Mouse (Mus musculus) olfactory bulb, adult 2 months (tissue): ENCODE results near the gene Prl7d1.

Experiments used
- CTCF ChIP-seq: fragments of 200-500 bp; IDR thresholded peaks from 2 replicates; pipeline ENCODE4 v1.5.1; 2012; ENCODE audit warnings: low read depth, mild to moderate bottlenecking, low read length, moderate library complexity; ENCODE audit not compliant: insufficient read depth
- POLR2A ChIP-seq: fragments of 200-500 bp; IDR thresholded peaks from 2 replicates; pipeline ENCODE4 v1.6.1; 2012; ENCODE audit warnings: mild to moderate bottlenecking, low read depth, low read length, moderate library complexity; ENCODE audit not compliant: insufficient read depth

DNA sequence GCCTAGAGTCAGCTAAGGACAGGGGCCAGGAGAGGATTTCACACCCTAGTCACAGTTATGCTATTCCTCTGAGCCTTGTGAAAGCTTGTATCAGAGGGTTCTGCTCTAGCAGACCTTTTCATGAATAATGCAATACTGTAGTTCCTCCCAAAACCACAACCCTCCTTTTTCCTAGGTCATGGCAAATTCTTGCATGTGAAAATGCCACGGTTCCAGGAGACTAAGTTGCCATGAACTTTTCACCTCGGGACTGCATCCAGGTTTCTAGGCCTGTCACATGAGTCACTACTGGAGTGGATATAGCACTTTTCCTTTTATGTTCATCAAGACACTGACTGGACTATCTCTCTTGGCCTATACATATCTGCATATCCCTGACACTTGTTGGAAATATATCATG, 10.0 kb downstream of the Prl7d1 start:
- TF ChIP-seq CTCF (no peak), POLR2A (no peak)
